Mouse (Mus musculus) embryonic facial prominence, embryonic 12.5 days (tissue): Measurements from ENCODE around the gene Myh9. TPM values are rescaled to one million over a fixed set of nuclear protein-coding genes. Genes with fewer than 3 reads are reported as not detected.

ENCODE experiments used
- ATAC-seq: fragments of 200-750 bp; cut with Nextera tagmentation; 2 replicates; pipeline ENCODE4 v1.8.0; 2017; ENCODE audit not compliant: insufficient number of reproducible peaks, insufficient read depth, low FRiP score, low TSS enrichment
- H3K27ac ChIP-seq: fragments of 300-500 bp; sonication (generic); 2 replicates; pipeline ENCODE4 v1.5.1; 2016; ENCODE audit warnings: mild to moderate bottlenecking
- H3K27me3 ChIP-seq: fragments of 300-500 bp; sonication (generic); 2 replicates; pipeline ENCODE4 v1.6.1; 2016; ENCODE audit warnings: mild to moderate bottlenecking, moderate library complexity
- H3K36me3 ChIP-seq: fragments of 300-500 bp; sonication (generic); 2 replicates; pipeline ENCODE4 v1.6.1; 2016; ENCODE audit warnings: mild to moderate bottlenecking
- H3K4me1 ChIP-seq: fragments of 300-500 bp; sonication (generic); 2 replicates; pipeline ENCODE4 v1.6.1; 2016
- H3K4me2 ChIP-seq: fragments of 300-500 bp; sonication (generic); replicated peaks from 2 replicates; pipeline ENCODE4 v1.6.1; 2016; ENCODE audit warnings: mild to moderate bottlenecking, moderate library complexity
- H3K4me3 ChIP-seq: fragments of 300-500 bp; sonication (generic); 2 replicates; pipeline ENCODE4 v1.5.1; 2016; ENCODE audit warnings: mild to moderate bottlenecking
- H3K9ac ChIP-seq: fragments of 300-500 bp; sonication (generic); 2 replicates; pipeline ENCODE4 v1.6.1; 2016; ENCODE audit warnings: mild to moderate bottlenecking, moderate library complexity
- H3K9me3 ChIP-seq: fragments of 300-500 bp; sonication (generic); 2 replicates; pipeline ENCODE4 v1.6.1; 2016; ENCODE audit warnings: mild to moderate bottlenecking, moderate library complexity
- WGBS: fragments of 180-500 bp; shearing (Covaris S2); methylation state at CpG from one replicate; pipeline ENCODE4 v1.1.7; 2016; 5-methylcytosine and 5-hydroxymethylcytosine counted together
- polyA plus RNA-seq: library from polyadenylated mRNA; unstranded; fragments of >200 nt; fragmentation: Nextera tagmentation; extraction: Ambion mirVana; gene quantifications from 2 replicates; pipeline ENCODE4 v1.2.1, GENCODE M21; 2016

Gene Myh9
- polyA plus RNA-seq = 37.3 and 37.9 TPM in 2 replicates

DNA sequence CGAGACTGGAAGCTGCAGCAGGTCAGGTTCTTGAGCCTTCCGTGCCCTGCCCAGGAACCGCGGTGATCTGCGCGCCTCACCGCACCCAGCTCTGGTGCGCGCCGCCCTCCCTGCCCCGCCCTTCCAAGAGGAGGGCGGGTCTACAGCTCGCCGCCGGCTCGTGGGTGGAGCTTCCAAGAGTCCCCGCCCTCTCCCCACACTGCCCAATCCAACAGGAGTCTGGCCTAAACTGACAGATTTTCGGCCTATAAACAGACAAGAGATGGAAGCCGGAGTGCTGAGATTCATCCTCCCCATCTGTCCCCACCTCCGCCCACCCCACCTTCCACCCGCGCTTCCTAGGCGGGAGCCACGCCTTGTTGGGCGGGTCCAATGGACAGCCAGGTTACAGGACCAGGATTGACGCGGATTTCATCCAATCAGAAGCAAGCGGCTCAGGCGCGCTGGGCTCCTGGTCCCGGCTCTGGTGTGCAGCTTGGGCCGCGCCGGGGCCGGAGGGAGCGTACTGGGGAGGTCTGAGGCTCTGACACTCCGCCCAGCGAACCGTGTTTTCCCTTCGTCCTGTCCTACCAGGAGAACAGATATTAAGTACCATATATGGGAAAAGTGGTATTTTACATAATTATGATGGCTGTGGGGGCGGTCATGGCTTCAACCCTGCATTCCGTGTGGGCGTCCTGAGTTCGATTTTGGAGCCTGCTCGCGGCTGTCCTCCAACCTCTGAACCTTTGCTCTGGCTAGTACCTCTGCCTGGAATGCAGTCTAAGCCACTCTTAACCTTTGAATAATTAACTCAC is at the start of gene Myh9:
Myh9 (minus strand) TSS at position 129 of the 797 bp plus-strand sequence.
- H3K4me1 ChIP-seq = peaks cover 28% of the 10 kb centered on the region
- no peaks in the 10 kb centered on the region for H3K36me3 ChIP-seq
- ATAC-seq = peak; percentile 99
- H3K4me2 ChIP-seq = peak within 1 kb of the TSS; percentile 94
- peak within 1 kb of the TSS; percentile 90 for H3K27ac ChIP-seq
- WGBS = under 1% methylated on average over 45 of the region's 46 CpGs
- no peaks in the 10 kb centered on the region for H3K9me3 ChIP-seq
- H3K4me3 ChIP-seq = peak within 1 kb of the TSS; percentile 91
- peak within 1 kb of the TSS; percentile 85 for H3K9ac ChIP-seq
- H3K27me3 ChIP-seq = no peaks in the 10 kb centered on the region

DNA sequence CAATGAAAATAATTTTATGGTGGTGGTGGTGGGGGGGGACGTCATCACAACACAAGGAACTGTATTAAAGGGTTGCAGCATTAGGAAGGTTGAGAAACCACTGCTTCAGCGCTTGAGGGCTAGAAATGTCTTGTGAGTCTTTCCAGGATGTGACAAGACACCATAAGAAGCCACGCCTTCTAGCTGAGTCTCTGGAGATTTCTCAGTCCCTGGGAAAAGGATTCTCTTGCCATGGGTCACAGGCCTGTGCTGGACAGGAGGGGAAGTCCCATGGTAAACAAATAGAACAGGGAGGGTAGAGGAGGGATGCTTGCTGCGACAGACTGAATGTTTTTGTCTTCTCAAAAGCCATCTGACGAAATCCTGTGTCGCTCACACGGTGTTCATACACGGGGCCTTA is 49.8 kb upstream of the Myh9 start:
- ATAC-seq = no peak
- Histone ChIP-seq H3K36me3 (no peaks in the 10 kb centered on the region), H3K9me3 (no peaks in the 10 kb centered on the region), H3K27ac (no peak overlapping the region), H3K4me1 (no peaks in the 10 kb centered on the region), H3K9ac (no peak overlapping the region), H3K27me3 (no peaks in the 10 kb centered on the region), H3K4me2 (no peak overlapping the region), H3K4me3 (no peak overlapping the region)
- WGBS = 79% methylated on average over 8 of the region's 8 CpGs

DNA sequence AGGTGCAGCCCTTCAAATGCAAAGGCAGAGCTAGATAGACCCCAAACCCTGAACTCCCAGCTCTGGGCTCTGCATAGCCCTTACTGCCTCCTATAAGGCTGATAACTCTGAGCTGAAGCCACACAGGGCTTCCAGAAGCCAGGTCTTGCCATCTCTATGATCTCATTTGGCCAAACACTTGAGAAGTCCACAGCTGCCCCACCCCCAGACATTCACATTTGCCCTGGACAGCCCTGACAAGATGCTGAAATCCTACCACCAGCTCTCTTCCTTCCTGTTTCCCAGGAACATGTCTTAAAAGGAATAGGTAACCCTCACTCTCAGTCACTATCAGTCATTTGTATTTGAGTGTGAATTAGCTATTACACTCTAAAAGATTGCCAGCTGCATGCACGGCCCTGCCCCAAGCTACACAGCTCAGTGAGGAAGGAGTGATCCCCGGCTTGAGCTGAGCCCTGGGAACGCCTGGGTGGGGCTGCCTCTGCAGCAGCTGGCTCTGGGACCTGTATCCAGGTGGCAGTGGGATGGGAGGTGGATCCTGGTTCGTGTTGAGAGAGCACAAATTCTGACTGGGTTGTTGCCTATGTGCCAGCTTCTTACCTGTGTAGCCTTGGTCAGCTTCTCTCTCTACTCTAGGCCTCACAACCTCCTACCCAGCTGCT is 47.9 kb upstream of the Myh9 start:
- 42% methylated on average over 4 of the region's 4 CpGs for WGBS
- ATAC-seq = no peak

DNA sequence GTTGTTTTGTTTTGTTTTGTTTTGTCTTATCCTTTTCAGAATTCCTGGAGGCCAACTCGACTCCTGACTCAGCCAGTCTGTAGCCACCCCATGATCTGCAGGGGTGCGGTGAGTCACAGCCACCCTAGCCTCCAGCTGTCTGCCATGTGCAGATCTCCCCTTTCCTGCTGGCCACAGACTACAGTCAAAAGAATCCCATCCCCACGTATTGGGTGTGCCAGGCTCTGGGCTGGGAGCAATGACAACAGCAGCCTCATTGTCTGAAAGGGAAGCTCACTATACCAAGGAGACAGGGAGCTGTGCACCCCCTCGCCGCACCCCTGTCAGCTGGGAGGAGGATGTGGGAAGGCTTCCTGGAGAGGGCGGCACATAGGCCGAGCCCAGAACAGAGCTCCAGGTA is 46.3 kb upstream of the Myh9 start:
- Histone ChIP-seq H3K27ac (no peak overlapping the region), H3K27me3 (no peaks in the 10 kb centered on the region), H3K4me1 (peaks cover 5% of the 10 kb centered on the region), H3K4me3 (no peak overlapping the region), H3K36me3 (no peaks in the 10 kb centered on the region), H3K4me2 (no peak overlapping the region), H3K9ac (no peak overlapping the region), H3K9me3 (no peaks in the 10 kb centered on the region)
- WGBS = 54% methylated on average over 7 of the region's 7 CpGs
- ATAC-seq = no peak

More for the DNA sequence above, 47.9 kb upstream of the Myh9 start:
- Histone ChIP-seq H3K27ac (no peak overlapping the region), H3K4me1 (no peaks in the 10 kb centered on the region; the same call in 1 of the 2 replicates), H3K4me3 (no peak overlapping the region), H3K36me3 (no peaks in the 10 kb centered on the region), H3K27me3 (no peaks in the 10 kb centered on the region), H3K9me3 (no peaks in the 10 kb centered on the region), H3K4me2 (no peak overlapping the region), H3K9ac (no peak overlapping the region)

DNA sequence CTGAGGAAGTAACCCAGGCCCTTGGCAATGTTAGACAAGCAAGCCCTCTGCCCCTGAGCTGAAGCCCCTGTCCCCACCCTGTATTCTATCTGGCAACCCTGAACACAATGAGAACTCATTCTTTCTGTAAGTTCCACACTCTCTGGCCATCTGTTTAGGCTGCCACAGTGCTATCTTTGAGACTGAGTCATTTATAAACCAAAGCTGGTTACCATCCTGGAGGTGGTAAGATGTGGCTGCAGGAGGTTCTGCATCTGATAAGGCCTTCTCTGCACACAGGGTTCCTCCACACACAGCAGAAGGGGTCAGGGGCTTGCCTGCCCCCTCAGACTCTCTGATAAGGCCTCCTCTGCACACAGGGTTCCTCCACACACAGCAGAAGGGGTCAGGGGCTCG is 45.1 kb upstream of the Myh9 start:
- Histone ChIP-seq H3K4me3 (no peak overlapping the region), H3K4me1 (peaks cover 16% of the 10 kb centered on the region), H3K27ac (no peak overlapping the region), H3K27me3 (no peaks in the 10 kb centered on the region), H3K9ac (no peak overlapping the region), H3K9me3 (no peaks in the 10 kb centered on the region), H3K4me2 (no peak overlapping the region), H3K36me3 (no peaks in the 10 kb centered on the region)
- WGBS = 50% methylated on average over 1 of the region's 1 CpGs
- ATAC-seq = no peak

DNA sequence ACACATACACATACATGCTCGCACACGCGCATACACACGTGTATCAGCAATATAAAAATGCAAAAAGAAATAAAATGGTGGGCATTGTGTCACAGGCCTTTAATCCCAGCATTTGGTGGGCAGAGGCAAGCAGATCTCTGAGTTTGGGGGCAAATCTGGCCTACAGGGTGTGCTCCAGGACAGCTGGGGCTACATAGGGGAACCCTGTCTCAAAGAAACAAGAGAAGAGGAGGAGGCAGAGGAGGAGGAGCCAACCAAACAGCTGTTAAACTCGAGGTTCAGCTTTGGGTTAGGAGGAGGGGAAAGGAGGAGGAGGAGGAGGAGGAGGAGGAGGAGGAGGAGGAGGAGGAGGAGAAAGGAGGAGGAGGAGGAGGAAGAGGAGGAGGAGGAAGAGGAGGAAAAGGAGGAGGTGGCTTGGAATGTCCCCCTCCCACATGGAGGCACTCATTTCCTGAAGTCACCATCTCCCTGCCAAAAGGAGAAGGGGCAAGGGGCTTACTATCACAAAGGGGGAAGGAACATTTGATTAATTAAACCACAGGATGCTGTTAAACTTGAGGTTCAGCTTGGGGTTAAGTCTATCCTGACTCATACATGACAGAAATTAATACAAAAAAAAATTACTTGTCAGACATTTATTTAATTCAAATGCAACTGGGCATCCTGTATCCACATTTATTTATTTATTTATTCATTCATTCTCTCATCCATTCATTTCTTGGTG is 44.6 kb upstream of the Myh9 start:
- Histone ChIP-seq H3K4me2 (no peak overlapping the region), H3K9me3 (no peaks in the 10 kb centered on the region), H3K27ac (no peak overlapping the region), H3K4me1 (peaks cover 17% of the 10 kb centered on the region), H3K36me3 (no peaks in the 10 kb centered on the region), H3K27me3 (no peaks in the 10 kb centered on the region), H3K9ac (no peak overlapping the region), H3K4me3 (no peak overlapping the region)
- 96% methylated on average over 4 of the region's 5 CpGs for WGBS
- no peak for ATAC-seq

DNA sequence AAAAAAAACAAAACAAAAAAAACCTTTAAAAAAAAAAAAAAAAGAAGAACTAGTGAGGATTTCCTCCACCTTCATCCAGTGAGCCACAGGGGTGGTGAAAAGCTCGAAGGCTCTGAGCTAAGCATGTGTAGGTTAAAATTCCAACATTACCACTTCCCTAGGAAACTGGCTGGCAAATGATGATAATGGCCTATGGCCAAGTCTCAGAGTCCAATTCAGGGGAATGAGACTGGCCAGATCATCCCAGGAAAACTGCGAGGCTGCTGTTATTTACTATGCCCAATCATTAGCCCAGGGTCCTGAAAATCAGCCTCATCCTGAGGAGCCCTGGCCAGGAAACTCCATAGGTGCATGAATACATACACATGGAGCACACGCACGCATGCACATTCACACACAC is 44.0 kb upstream of the Myh9 start:
- H3K27me3 ChIP-seq = no peaks in the 10 kb centered on the region
- H3K4me1 ChIP-seq = peaks cover 17% of the 10 kb centered on the region
- H3K4me3 ChIP-seq = no peak overlapping the region
- no peaks in the 10 kb centered on the region for H3K9me3 ChIP-seq
- WGBS = 90% methylated on average over 4 of the region's 4 CpGs
- H3K4me2 ChIP-seq = no peak overlapping the region
- ATAC-seq = no peak
- no peak overlapping the region for H3K9ac ChIP-seq
- no peak overlapping the region for H3K27ac ChIP-seq
- H3K36me3 ChIP-seq = no peaks in the 10 kb centered on the region

DNA sequence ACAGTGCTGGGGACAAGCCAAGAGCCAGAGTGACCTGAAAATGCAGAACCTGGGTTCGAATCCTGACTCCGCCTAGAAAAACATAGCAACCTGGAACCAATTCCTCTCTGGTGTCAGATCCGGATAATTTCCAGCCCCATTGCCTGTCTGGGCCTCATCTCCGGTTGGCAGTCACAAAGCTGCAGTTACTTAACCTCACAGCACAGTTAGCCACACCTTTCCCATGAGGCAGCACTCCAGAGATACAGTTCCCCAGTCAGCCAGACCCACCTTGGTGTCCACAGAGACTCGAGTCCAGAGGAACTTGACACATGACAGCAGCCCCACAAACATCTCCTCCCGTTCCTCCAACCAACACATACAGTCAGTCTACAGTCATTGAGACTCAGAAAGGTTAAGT is 43.2 kb upstream of the Myh9 start:
- no peaks in the 10 kb centered on the region for H3K9me3 ChIP-seq
- no peak overlapping the region for H3K4me3 ChIP-seq
- no peaks in the 10 kb centered on the region for H3K27me3 ChIP-seq
- H3K27ac ChIP-seq = no peak overlapping the region
- no peak for ATAC-seq
- peaks cover 17% of the 10 kb centered on the region for H3K4me1 ChIP-seq
- H3K9ac ChIP-seq = no peak overlapping the region
- WGBS = 78% methylated on average over 6 of the region's 6 CpGs
- no peak overlapping the region for H3K4me2 ChIP-seq
- no peaks in the 10 kb centered on the region for H3K36me3 ChIP-seq

DNA sequence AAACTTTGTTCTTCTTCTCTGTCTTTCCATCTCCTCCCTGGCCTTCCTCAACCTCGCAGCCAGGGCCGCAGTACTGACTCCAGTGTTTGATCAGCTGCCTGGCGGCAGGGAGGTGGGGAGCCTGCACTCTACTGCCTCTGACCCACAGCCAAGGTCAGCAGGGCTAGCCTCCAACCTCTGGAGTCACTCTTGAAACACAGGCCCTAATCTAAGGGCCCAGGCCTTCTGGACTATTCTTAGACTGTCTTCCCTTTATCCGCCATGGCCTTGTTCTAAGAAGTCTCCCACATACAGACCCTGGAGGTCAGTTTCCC is 41.7 kb upstream of the Myh9 start:
- Histone ChIP-seq H3K9ac (no peak overlapping the region), H3K4me2 (no peak overlapping the region), H3K4me1 (peaks cover 17% of the 10 kb centered on the region), H3K27ac (peak overlapping the region; percentile 87), H3K4me3 (no peak overlapping the region), H3K36me3 (no peaks in the 10 kb centered on the region), H3K9me3 (no peaks in the 10 kb centered on the region), H3K27me3 (no peaks in the 10 kb centered on the region)
- ATAC-seq = no peak
- 46% methylated on average over 4 of the region's 4 CpGs for WGBS

DNA sequence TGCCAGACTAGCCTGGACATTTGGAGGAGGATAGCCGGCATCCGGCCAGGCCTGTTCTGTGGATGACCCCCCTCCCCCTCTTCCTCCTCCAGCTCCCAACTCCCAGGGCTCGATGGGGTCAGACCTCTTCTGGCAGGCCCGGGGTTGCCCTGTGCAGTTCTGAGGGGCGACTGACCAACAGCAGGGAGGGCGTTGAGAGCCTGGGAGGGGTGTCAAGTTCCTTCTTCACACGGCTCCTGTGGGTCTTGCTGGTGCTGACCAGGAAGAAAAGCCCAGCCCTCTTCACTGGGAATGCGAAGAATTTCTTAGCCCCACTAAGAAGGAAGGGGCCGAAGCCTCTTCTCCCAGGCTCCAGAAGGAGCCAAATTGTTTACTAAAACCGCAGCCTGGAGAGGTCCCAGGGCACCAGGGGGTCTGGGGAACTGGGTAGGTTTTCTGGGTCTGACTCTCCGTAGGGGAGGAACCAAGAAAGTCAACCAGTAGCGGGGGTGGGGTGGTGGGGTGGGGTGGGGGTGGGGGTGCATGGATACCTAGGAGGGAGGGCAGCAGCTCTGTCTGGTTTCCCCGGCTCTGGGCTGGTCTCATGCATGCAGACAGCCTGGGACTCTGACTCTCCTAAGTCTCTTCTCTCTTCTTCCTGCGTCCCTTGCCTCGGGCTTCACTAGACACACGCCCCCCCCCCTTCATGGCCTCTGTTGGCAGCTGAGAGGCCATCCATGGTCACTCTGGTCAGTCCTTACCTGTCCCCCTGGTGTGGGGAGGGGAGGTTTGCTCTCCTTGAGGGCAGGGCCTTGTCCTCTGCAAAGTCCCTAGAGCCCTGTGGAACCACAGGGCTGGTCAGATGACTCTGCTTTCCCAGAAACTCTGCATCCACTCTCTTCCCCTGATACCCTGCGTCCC is 41.1 kb upstream of the Myh9 start:
- 7% methylated on average over 15 of the region's 17 CpGs for WGBS
- Histone ChIP-seq H3K36me3 (no peaks in the 10 kb centered on the region), H3K4me2 (peak overlapping the region; percentile 33), H3K9me3 (no peaks in the 10 kb centered on the region), H3K4me1 (peaks cover 17% of the 10 kb centered on the region), H3K9ac (no peak overlapping the region; the same call in 1 of the 2 replicates), H3K27me3 (no peaks in the 10 kb centered on the region), H3K4me3 (no peak overlapping the region), H3K27ac (peak overlapping the region; percentile 87)
- peak; percentile 48 for ATAC-seq

DNA sequence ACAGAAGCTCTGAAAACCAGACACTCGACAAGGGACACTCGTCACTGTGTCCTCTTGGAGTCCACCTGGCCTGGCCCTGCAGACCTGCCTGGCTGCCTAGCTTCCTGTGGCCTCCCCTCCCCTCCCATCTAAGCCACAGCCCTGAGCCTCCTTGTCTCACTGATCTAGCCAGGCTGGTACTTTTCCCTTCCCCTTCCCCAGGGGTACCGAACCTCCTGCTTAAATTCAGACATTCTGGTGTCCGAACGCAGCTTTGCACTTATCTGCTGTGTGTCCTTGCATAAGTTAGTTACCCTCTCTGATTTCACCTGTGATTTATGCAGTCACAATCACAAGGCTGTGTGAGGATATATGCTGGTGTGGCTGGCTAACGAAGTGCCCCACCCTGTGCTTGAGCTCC is 40.3 kb upstream of the Myh9 start:
- Histone ChIP-seq H3K4me3 (no peak overlapping the region), H3K4me1 (peaks cover 17% of the 10 kb centered on the region), H3K27me3 (no peaks in the 10 kb centered on the region; the same call in 1 of the 2 replicates), H3K9me3 (no peaks in the 10 kb centered on the region), H3K27ac (peak overlapping the region; percentile 87), H3K9ac (no peak overlapping the region), H3K36me3 (no peaks in the 10 kb centered on the region), H3K4me2 (no peak overlapping the region)
- peak; percentile 13; the same call in 1 of the 2 replicates for ATAC-seq
- WGBS = 55% methylated on average over 6 of the region's 6 CpGs
